Mouse (Mus musculus) left cerebral cortex, adult 2 months (tissue): ENCODE measurements around the gene Usp19. TPM values are rescaled to one million over a fixed set of nuclear protein-coding genes. Genes with fewer than 3 reads are reported as not detected.

Experiments
- DNase-seq, 2 experiments: peaks; one replicate each; pipeline ENCODE4 v3.0.0; 2021 to 2022; ENCODE audit warnings: low spot score in 2 of 2, mixed read lengths in 1 of 2; ENCODE audit errors: extremely low spot score in 1 of 2
- H3K27ac ChIP-seq: fragments of 200-600 bp; 2 replicates; pipeline ENCODE4 v1.8.1; 2022
- H3K4me3 ChIP-seq: fragments of 200-600 bp; 2 replicates; pipeline ENCODE4 v1.8.1; 2022
- CTCF ChIP-seq: fragments of 200-600 bp; IDR thresholded peaks from 2 replicates; pipeline ENCODE4 v1.8.1; 2022; ENCODE audit warnings: antibody characterized with exemption, mild to moderate bottlenecking, moderate library complexity
- intact Hi-C: fragments of 180-260 bp; cut with DNase I; formaldehyde crosslinking; loops from one replicate; pipeline ENCODE4 v1.15.1; 2025
- total RNA-seq, 2 experiments: library from RNA; stranded (reverse); gene quantifications; 2 replicates each; pipeline ENCODE4 v1.2.3; 2021

The Usp19 gene
- total RNA-seq, 2 experiments from 2014 or later, result 153 to 167 TPM

- intact Hi-C loops, result no loop called here
- H3K27ac ChIP-seq, result no peak overlapping the region
- TF ChIP-seq CTCF, result no peak
- H3K4me3 ChIP-seq, result no peak overlapping the region
- DNase-seq, result no peak
Observed at GRCm38 (mm10) chr9:108489215-108489614, 1.2 kb upstream of the Usp19 start.

GRCm38 (mm10) chr9:108489702-108490558, 472 bp upstream of the Usp19 start:
- no peak for DNase-seq
- Histone ChIP-seq H3K4me3 (peak overlapping the region; percentile 98), H3K27ac (peak overlapping the region; percentile 96)
- TF ChIP-seq CTCF, result no peak
- intact Hi-C loops, result loop anchor here (2.0 to 10.0 kb wide), 2 partner anchors 27 to 915 kb away; partner anchors contain the start of genes Hyal1, Naa80 and Qrich1

GRCm38 (mm10) chr9:108491286-108491580, 831 bp downstream of the Usp19 start:
- DNase-seq, result no peak
- Histone ChIP-seq H3K4me3 (peak overlapping the region; percentile 98), H3K27ac (peak overlapping the region; percentile 96)
- no peak for TF ChIP-seq CTCF
- intact Hi-C loops, result loop anchor here (2.0 to 10.0 kb wide), 2 partner anchors 26 to 916 kb away; partner anchors contain the start of genes Hyal1, Naa80 and Qrich1

GRCm38 (mm10) chr9:108492043-108492750, 1.8 kb downstream of the Usp19 start:
- no peak for DNase-seq
- Histone ChIP-seq H3K27ac (no peak overlapping the region; the same call in 1 of the 2 replicates), H3K4me3 (peak overlapping the region; percentile 98; the same call in 1 of the 2 replicates)
- intact Hi-C loops, result loop anchor here (2.0 to 10.0 kb wide), 2 partner anchors 15 to 917 kb away; partner anchors contain the start of genes Hyal1, Naa80 and Qars
- TF ChIP-seq CTCF, result no peak

GRCm38 (mm10) chr9:108493246-108493645, 2.8 kb downstream of the Usp19 start:
- DNase-seq, result no peak
- TF ChIP-seq CTCF, result no peak
- intact Hi-C loops, result loop anchor here (2.0 to 10.0 kb wide), 2 partner anchors 14 to 918 kb away; partner anchors contain the start of genes Hyal1, Naa80 and Qars
- Histone ChIP-seq H3K4me3 (no peak overlapping the region), H3K27ac (no peak overlapping the region)

- H3K4me3 ChIP-seq, result no peak overlapping the region
- H3K27ac ChIP-seq, result no peak overlapping the region
- no peak for TF ChIP-seq CTCF
- no peak for DNase-seq
- intact Hi-C loops, result loop anchor here (10.0 kb wide), 1 partner anchor 919 kb away; the partner anchor contains the start of genes Hyal1 and Naa80
Observed at GRCm38 (mm10) chr9:108494146-108494825, 3.9 kb downstream of the Usp19 start.

GRCm38 (mm10) chr9:108494905-108495304, 4.5 kb downstream of the Usp19 start:
- no peak for DNase-seq
- intact Hi-C loops, result loop anchor here (10.0 kb wide), 1 partner anchor 920 kb away; the partner anchor contains the start of genes Hyal1 and Naa80
- Histone ChIP-seq H3K27ac (no peak overlapping the region), H3K4me3 (no peak overlapping the region)
- TF ChIP-seq CTCF, result no peak

- DNase-seq, result no peak
- Histone ChIP-seq H3K4me3 (no peak overlapping the region), H3K27ac (no peak overlapping the region)
- TF ChIP-seq CTCF, result no peak
- intact Hi-C loops, result loop anchor here (10.0 kb wide), 1 partner anchor 924 kb away; the partner anchor contains the start of genes Hyal1 and Naa80
Observed at GRCm38 (mm10) chr9:108499231-108499630, 8.8 kb downstream of the Usp19 start.

- intact Hi-C loops, result loop anchor here (10.0 kb wide), 1 partner anchor 925 kb away; the partner anchor contains the start of genes Hyal1 and Naa80
- Histone ChIP-seq H3K4me3 (no peak overlapping the region), H3K27ac (no peak overlapping the region)
- no peak for DNase-seq
- TF ChIP-seq CTCF, result no peak
Observed at GRCm38 (mm10) chr9:108499943-108500342, 9.5 kb downstream of the Usp19 start.

- intact Hi-C loops, result loop anchor here (2.0 kb wide), 1 partner anchor 14 kb away; no protein-coding TSS in a partner anchor
- no peak for TF ChIP-seq CTCF
- Histone ChIP-seq H3K4me3 (no peak overlapping the region; the same call in 1 of the 2 replicates), H3K27ac (peak overlapping the region; percentile 88)
- no peak for DNase-seq
Observed at GRCm38 (mm10) chr9:108506901-108507300, 16.5 kb downstream of the Usp19 start.
